8 mouse cellular contexts compared by ENCODE assay signal in the genomic region with DNA sequence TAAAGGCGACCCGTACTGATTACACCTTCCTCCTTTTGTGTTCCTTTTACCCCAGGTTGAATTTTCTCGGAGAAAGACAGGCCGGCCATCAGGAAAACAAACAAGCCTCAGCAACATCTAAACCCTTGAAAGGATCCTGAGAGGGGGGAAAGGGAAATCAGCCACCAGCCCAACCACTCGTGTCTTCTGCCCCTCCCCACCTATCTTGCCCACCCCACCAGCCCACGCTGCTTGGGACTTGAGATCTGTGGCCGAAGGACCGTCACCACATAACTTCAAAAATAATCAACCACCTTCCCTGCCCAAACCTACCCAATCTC. TPM values are rescaled to one million over a fixed set of nuclear protein-coding genes. Genes with fewer than 3 reads are reported as not detected.
DNase-seq lines count a peak whose midpoint lies in the region; ATAC-seq and TF ChIP-seq lines count a peak whose summit lies in the region.

No protein-coding gene starts in this region.

- no peak for ATAC-seq in heart, embryonic 12.5 days (ENCODE audit: insufficient number of reproducible peaks, low FRiP score)
- ATAC-seq in forebrain, postnatal 0 days: no peak
- no peak for ATAC-seq in limb, embryonic 13.5 days (ENCODE audit: low FRiP score, low read depth)
- no peak for ATAC-seq in neural tube, embryonic 11.5 days (ENCODE audit: insufficient read depth, low FRiP score, low TSS enrichment)

- H3K9me3 ChIP-seq in heart, embryonic 12.5 days (replicated peaks): no peaks in the 10 kb centered on the region
- H3K9me3 ChIP-seq in forebrain, postnatal 0 days (ENCODE audit: low read length): no peaks in the 10 kb centered on the region
- H3K9me3 ChIP-seq in limb, embryonic 13.5 days: no peaks in the 10 kb centered on the region
- no peaks in the 10 kb centered on the region for H3K9me3 ChIP-seq in neural tube, embryonic 11.5 days (ENCODE audit: control insufficient read depth, low read length)

- peaks cover 33% of the 10 kb centered on the region for H3K4me1 ChIP-seq in heart, embryonic 12.5 days (replicated peaks)
- peaks cover 15% of the 10 kb centered on the region for H3K4me1 ChIP-seq in forebrain, postnatal 0 days (ENCODE audit: insufficient read depth)
- peaks cover 32% of the 10 kb centered on the region for H3K4me1 ChIP-seq in limb, embryonic 13.5 days
- peaks cover 12% of the 10 kb centered on the region for H3K4me1 ChIP-seq in neural tube, embryonic 11.5 days (ENCODE audit: control insufficient read depth, insufficient read depth, low read length)

- no peaks in the 10 kb centered on the region for H3K27me3 ChIP-seq in heart, embryonic 12.5 days (replicated peaks)
- no peaks in the 10 kb centered on the region for H3K27me3 ChIP-seq in forebrain, postnatal 0 days (ENCODE audit: insufficient read depth, low read length)
- no peaks in the 10 kb centered on the region for H3K27me3 ChIP-seq in limb, embryonic 13.5 days
- H3K27me3 ChIP-seq in neural tube, embryonic 11.5 days (ENCODE audit: control insufficient read depth, insufficient read depth, low read length): no peaks in the 10 kb centered on the region

- peak overlapping the region; percentile 96 for H3K4me2 ChIP-seq in heart, embryonic 12.5 days
- peak overlapping the region; percentile 79 for H3K4me2 ChIP-seq in forebrain, postnatal 0 days (ENCODE audit: low read depth)
- peak overlapping the region; percentile 95 for H3K4me2 ChIP-seq in limb, embryonic 13.5 days (replicated peaks)
- H3K4me2 ChIP-seq in neural tube, embryonic 11.5 days (ENCODE audit: low read depth): peak overlapping the region; percentile 92

- TF ChIP-seq CTCF in forebrain, postnatal 0 days (IDR thresholded peaks at IDR 0.05; ENCODE audit: low read depth): no peak

- H3K36me3 ChIP-seq in heart, embryonic 12.5 days: peaks cover 29% of the 10 kb centered on the region
- H3K36me3 ChIP-seq in forebrain, postnatal 0 days (ENCODE audit: insufficient read depth): peaks cover 8% of the 10 kb centered on the region; the same call in 1 of the 2 replicates
- H3K36me3 ChIP-seq in limb, embryonic 13.5 days: peaks cover 29% of the 10 kb centered on the region
- no peaks in the 10 kb centered on the region; the same call in 1 of the 2 replicates for H3K36me3 ChIP-seq in neural tube, embryonic 11.5 days (ENCODE audit: control insufficient read depth, insufficient read depth, low read length)

- H3K4me3 ChIP-seq in heart, embryonic 12.5 days: peak overlapping the region; percentile 79
- H3K4me3 ChIP-seq in forebrain, postnatal 0 days (ENCODE audit: low read depth, low read length): peak overlapping the region; percentile 72
- H3K4me3 ChIP-seq in limb, embryonic 13.5 days: peak overlapping the region; percentile 79
- peak overlapping the region; percentile 82 for H3K4me3 ChIP-seq in neural tube, embryonic 11.5 days (ENCODE audit: low read depth, low read length)

- H3K27ac ChIP-seq in heart, embryonic 12.5 days (ENCODE audit: poor library complexity, severe bottlenecking): peak overlapping the region; percentile 97
- peak overlapping the region; percentile 100 for H3K27ac ChIP-seq in forebrain, postnatal 0 days (ENCODE audit: low read depth, low read length)
- peak overlapping the region; percentile 98 for H3K27ac ChIP-seq in limb, embryonic 13.5 days
- peak overlapping the region; percentile 97 for H3K27ac ChIP-seq in neural tube, embryonic 11.5 days (ENCODE audit: low read depth, low read length)

- WGBS in heart, embryonic 12.5 days: under 1% methylated on average over 8 of the region's 8 CpGs
- WGBS in forebrain, postnatal 0 days: 0% methylated on average over 8 of the region's 8 CpGs
- 1% methylated on average over 8 of the region's 8 CpGs for WGBS in limb, embryonic 13.5 days
- under 1% methylated on average over 8 of the region's 8 CpGs for WGBS in neural tube, embryonic 11.5 days

- peak overlapping the region; percentile 99 for H3K9ac ChIP-seq in heart, embryonic 12.5 days
- peak overlapping the region; percentile 99 for H3K9ac ChIP-seq in forebrain, postnatal 0 days
- peak overlapping the region; percentile 95 for H3K9ac ChIP-seq in limb, embryonic 13.5 days
- peak overlapping the region; percentile 98 for H3K9ac ChIP-seq in neural tube, embryonic 11.5 days (ENCODE audit: low read length)

- DNase-seq in heart, adult 8-10 months (ENCODE audit: low spot score): no peak
- DNase-seq in ZHBTc4 (ENCODE audit: low read depth, low spot score): peak; percentile 45
- DNase-seq in forebrain, postnatal 0 days: no peak
- DNase-seq in neural tube, embryonic 11.5 days (ENCODE audit: low spot score): no peak
- DNase-seq in retina, postnatal 1 day: no peak
- no peak for DNase-seq in right cerebral cortex, postnatal 10 days (ENCODE audit: low spot score in 2 of 2)

RNA-seq across cellular contexts. Expression of a gene that starts 0.9 kb away (rescaled TPM):
- polyA plus RNA-seq in heart, embryonic 12.5 days (2016; fragmentation: Nextera tagmentation; extraction: Ambion mirVana): 35.8 and 39.6 TPM in 2 replicates
- total RNA-seq in heart, adult 8-10 months (2022): 10 to 100 TPM; 22.7 to 42.3 (median 25.8) TPM
- total RNA-seq in forebrain, postnatal 0 days (2014; rRNA removed): 42.9 and 60.2 TPM in 2 replicates
- polyA plus RNA-seq in forebrain, postnatal 0 days (2015; fragmentation: Nextera tagmentation; extraction: Ambion mirVana): 23.2 and 32.5 TPM in 2 replicates
- 42.4 and 43.7 TPM in 2 replicates for polyA plus RNA-seq in limb, embryonic 13.5 days (2015; fragmentation: Nextera tagmentation; extraction: Ambion mirVana)
- 48.9 and 49.3 TPM in 2 replicates for polyA plus RNA-seq in neural tube, embryonic 11.5 days (2014; fragmentation: Nextera tagmentation; extraction: Ambion mirVana)

RNA-seq across cellular contexts. Expression of a gene that starts 0.9 kb away (rescaled TPM):
- 63.4 and 72.7 TPM in 2 replicates for polyA plus RNA-seq in heart, embryonic 12.5 days (2016; fragmentation: Nextera tagmentation; extraction: Ambion mirVana)
- 10 to 100 TPM; 56.1 to 73.8 (median 57.0) TPM for total RNA-seq in heart, adult 8-10 months (2022)
- total RNA-seq in forebrain, postnatal 0 days (2014; rRNA removed): 34.5 and 44.5 TPM in 2 replicates
- polyA plus RNA-seq in forebrain, postnatal 0 days (2015; fragmentation: Nextera tagmentation; extraction: Ambion mirVana): 65.5 and 69.7 TPM in 2 replicates
- polyA plus RNA-seq in limb, embryonic 13.5 days (2015; fragmentation: Nextera tagmentation; extraction: Ambion mirVana): 67.1 and 67.5 TPM in 2 replicates
- 67.9 and 72.0 TPM in 2 replicates for polyA plus RNA-seq in neural tube, embryonic 11.5 days (2014; fragmentation: Nextera tagmentation; extraction: Ambion mirVana)

RNA-seq across cellular contexts. Expression of a gene that starts 7.2 kb away (rescaled TPM):
- polyA plus RNA-seq in heart, embryonic 12.5 days (2016; fragmentation: Nextera tagmentation; extraction: Ambion mirVana): 56.0 and 56.4 TPM in 2 replicates
- 1 to 10 TPM; 6.6 to 9.3 (median 8.3) TPM for total RNA-seq in heart, adult 8-10 months (2022)
- total RNA-seq in forebrain, postnatal 0 days (2014; rRNA removed): 206 and 218 TPM in 2 replicates
- polyA plus RNA-seq in forebrain, postnatal 0 days (2015; fragmentation: Nextera tagmentation; extraction: Ambion mirVana): 371 and 379 TPM in 2 replicates
- polyA plus RNA-seq in limb, embryonic 13.5 days (2015; fragmentation: Nextera tagmentation; extraction: Ambion mirVana): 128 and 139 TPM in 2 replicates
- 213 and 214 TPM in 2 replicates for polyA plus RNA-seq in neural tube, embryonic 11.5 days (2014; fragmentation: Nextera tagmentation; extraction: Ambion mirVana)

RNA-seq across cellular contexts. Expression of a gene that starts 19.9 kb away (rescaled TPM):
- polyA plus RNA-seq in heart, embryonic 12.5 days (2016; fragmentation: Nextera tagmentation; extraction: Ambion mirVana): 25.6 and 26.2 TPM in 2 replicates
- total RNA-seq in heart, adult 8-10 months (2022): 100 to 1,000 TPM in 3 of 4 experiments, 10 to 100 TPM in 1; 85.5 to 115 (median 106) TPM
- total RNA-seq in forebrain, postnatal 0 days (2014; rRNA removed): 31.6 and 32.8 TPM in 2 replicates
- polyA plus RNA-seq in forebrain, postnatal 0 days (2015; fragmentation: Nextera tagmentation; extraction: Ambion mirVana): 56.7 and 66.3 TPM in 2 replicates
- 21.9 and 25.0 TPM in 2 replicates for polyA plus RNA-seq in limb, embryonic 13.5 days (2015; fragmentation: Nextera tagmentation; extraction: Ambion mirVana)
- polyA plus RNA-seq in neural tube, embryonic 11.5 days (2014; fragmentation: Nextera tagmentation; extraction: Ambion mirVana): 23.7 and 28.5 TPM in 2 replicates

RNA-seq across cellular contexts. Expression of a gene that starts 37.5 kb away (rescaled TPM):
- polyA plus RNA-seq in heart, embryonic 12.5 days (2016; fragmentation: Nextera tagmentation; extraction: Ambion mirVana): 22.4 and 26.6 TPM in 2 replicates
- 10 to 100 TPM; 18.7 to 20.8 (median 20.1) TPM for total RNA-seq in heart, adult 8-10 months (2022)
- total RNA-seq in forebrain, postnatal 0 days (2014; rRNA removed): 33.0 and 33.2 TPM in 2 replicates
- 21.8 and 22.1 TPM in 2 replicates for polyA plus RNA-seq in forebrain, postnatal 0 days (2015; fragmentation: Nextera tagmentation; extraction: Ambion mirVana)
- polyA plus RNA-seq in limb, embryonic 13.5 days (2015; fragmentation: Nextera tagmentation; extraction: Ambion mirVana): 41.8 and 42.5 TPM in 2 replicates
- 42.9 and 51.3 TPM in 2 replicates for polyA plus RNA-seq in neural tube, embryonic 11.5 days (2014; fragmentation: Nextera tagmentation; extraction: Ambion mirVana)
